Mouse (Mus musculus) gastrocnemius, adult 8-10 months (tissue): ENCODE results near the gene Sh3gl2. TPM values are rescaled to one million over a fixed set of nuclear protein-coding genes. Genes with fewer than 3 reads are reported as not detected.

Experiments
- DNase-seq, 2 experiments: peaks; one replicate each; pipeline ENCODE4 v3.0.0; 2022; ENCODE audit warnings: low spot score in 2 of 2
- total RNA-seq, 4 experiments: library from RNA; stranded (reverse); gene quantifications; 2 replicates each; pipeline ENCODE4 v1.2.4; 2022

Sh3gl2 gene
- total RNA-seq, 4 experiments from 2014 or later = 0.56 to 0.83 (median 0.60) TPM

GRCm38 (mm10) chr4:85594159-85594558 is 389.2 kb downstream of the Sh3gl2 start:
- no peak for DNase-seq

- no peak for DNase-seq
Observed at GRCm38 (mm10) chr4:85613331-85613730, 408.4 kb downstream of the Sh3gl2 start.

GRCm38 (mm10) chr4:85618746-85619145 is 413.8 kb downstream of the Sh3gl2 start:
- no peak for DNase-seq

GRCm38 (mm10) chr4:85619261-85619660 is 414.3 kb downstream of the Sh3gl2 start:
- DNase-seq = no peak

GRCm38 (mm10) chr4:85629381-85629780 is 424.5 kb downstream of the Sh3gl2 start:
- no peak for DNase-seq

- DNase-seq = no peak
Observed at GRCm38 (mm10) chr4:85669271-85669670, 464.3 kb downstream of the Sh3gl2 start.

- DNase-seq = no peak
Observed at GRCm38 (mm10) chr4:85669735-85670134, 464.8 kb downstream of the Sh3gl2 start.

GRCm38 (mm10) chr4:85672290-85672689 is 467.4 kb downstream of the Sh3gl2 start:
- no peak for DNase-seq

- DNase-seq = no peak
Observed at GRCm38 (mm10) chr4:85677621-85678020, 472.7 kb downstream of the Sh3gl2 start.

- DNase-seq = no peak
Observed at GRCm38 (mm10) chr4:85686160-85686559, 481.2 kb downstream of the Sh3gl2 start.
